Mouse (Mus musculus) cerebellum, adult 2 months (tissue): ENCODE measurements around the gene Fam19a2. TPM values are rescaled to one million over a fixed set of nuclear protein-coding genes. Genes with fewer than 3 reads are reported as not detected.

ENCODE experiments used
- DNase-seq, 2 experiments: peaks; one replicate each; pipeline ENCODE4 v3.0.0; 2021
- H3K27ac ChIP-seq: fragments of 200-500 bp; 2 replicates; pipeline ENCODE4 v1.5.1; 2012; ENCODE audit warnings: low read length, control low read depth, inconsistent platforms; ENCODE audit not compliant: insufficient read depth
- H3K27me3 ChIP-seq: fragments of 200-500 bp; 2 replicates; pipeline ENCODE4 v1.6.1; 2012; ENCODE audit warnings: inconsistent platforms, mild to moderate bottlenecking, low read length, moderate library complexity; ENCODE audit not compliant: control insufficient read depth, insufficient read depth
- H3K4me1 ChIP-seq: fragments of 200-500 bp; 2 replicates; pipeline ENCODE4 v1.6.1; 2011; ENCODE audit warnings: low read length; ENCODE audit not compliant: control insufficient read depth, insufficient read depth
- H3K4me3 ChIP-seq: fragments of 200-500 bp; replicated peaks from 2 replicates; pipeline ENCODE3; 2011; ENCODE audit warnings: mild to moderate bottlenecking, low read depth, low read length, control low read depth; ENCODE audit not compliant: insufficient read depth
- CTCF ChIP-seq: fragments of 200-500 bp; IDR thresholded peaks from 2 replicates; pipeline ENCODE4 v1.5.1; 2011; ENCODE audit warnings: low read depth, mild to moderate bottlenecking, control low read depth, low read length, moderate library complexity, borderline replicate concordance; ENCODE audit not compliant: insufficient read depth
- POLR2A ChIP-seq: fragments of 200-500 bp; IDR thresholded peaks from 2 replicates; pipeline ENCODE4 v1.6.1; 2011; ENCODE audit warnings: low read length, control low read depth, borderline replicate concordance; ENCODE audit not compliant: insufficient read depth
- WGBS: fragments of 180-500 bp; shearing (Covaris S2); methylation state at CpG from one replicate; pipeline ENCODE4 v1.1.7; 2018; 5-methylcytosine and 5-hydroxymethylcytosine counted together
- polyA plus RNA-seq: library from polyadenylated mRNA; depleted of rRNA; stranded (reverse); fragments of >200 nt; gene quantifications from 2 replicates; pipeline ENCODE4 v1.2.3, GENCODE M21; 2012

The Fam19a2 gene
- polyA plus RNA-seq, 1 experiment: 8.5 TPM

- no peak overlapping the region for H3K27ac ChIP-seq
- TF ChIP-seq POLR2A (no peak), CTCF (no peak)
- no peak overlapping the region for H3K4me3 ChIP-seq
- no peaks in the 10 kb centered on the region for H3K4me1 ChIP-seq
- DNase-seq: no peak
- no peaks in the 10 kb centered on the region for H3K27me3 ChIP-seq
- WGBS: 91% methylated on average over 3 of the region's 3 CpGs
Measured at GRCm38 (mm10) chr10:123401188-123401587, 137.4 kb downstream of the Fam19a2 start.

DNA sequence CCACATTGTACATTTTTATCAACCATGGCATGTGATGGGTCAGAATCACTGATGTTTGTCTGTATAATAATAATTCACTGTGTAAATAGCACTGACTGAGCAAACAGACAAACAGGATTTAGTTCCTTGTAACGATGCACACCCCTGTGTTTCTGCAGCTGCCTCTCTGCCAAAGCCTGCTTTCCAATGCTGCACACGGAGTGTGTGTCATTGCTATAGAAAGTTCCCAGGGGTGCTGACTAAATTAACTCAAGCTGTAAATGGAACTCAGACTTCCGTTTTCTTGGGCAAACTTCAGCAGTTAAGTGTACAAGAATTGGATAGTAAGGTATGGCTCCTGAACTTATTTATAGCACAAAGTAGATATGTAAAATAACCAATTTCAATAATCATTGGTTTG lies 138.7 kb downstream of the Fam19a2 start:
- DNase-seq: no peak
- 52% methylated on average over 3 of the region's 3 CpGs for WGBS
- TF ChIP-seq POLR2A (no peak), CTCF (no peak)

DNA sequence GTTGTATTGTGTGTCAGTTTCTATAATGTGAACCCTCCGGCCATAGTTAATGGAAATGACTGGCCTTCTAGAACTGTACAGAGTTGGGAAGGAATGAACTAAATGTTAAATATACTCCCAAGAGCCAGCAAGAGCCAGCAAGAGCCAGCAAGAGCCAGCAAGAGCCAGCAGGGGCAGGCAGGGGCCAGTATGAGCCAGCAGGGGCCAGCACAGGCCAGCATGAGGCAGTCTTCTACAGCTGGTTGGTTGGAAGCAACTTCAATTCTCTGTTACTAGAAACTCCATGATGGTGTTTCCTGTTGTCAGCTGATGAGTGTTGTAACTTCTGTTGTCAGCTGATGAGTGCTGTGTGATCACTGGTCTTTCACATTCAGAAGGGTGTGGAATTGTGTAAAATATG lies 151.2 kb downstream of the Fam19a2 start:
- no peak for TF ChIP-seq CTCF
- no peak for TF ChIP-seq POLR2A
- Histone ChIP-seq H3K27me3 (no peaks in the 10 kb centered on the region), H3K4me1 (no peaks in the 10 kb centered on the region), H3K4me3 (no peak overlapping the region), H3K27ac (no peak overlapping the region)
- WGBS: 92% methylated on average over 1 of the region's 1 CpGs
- no peak for DNase-seq

More for the DNA sequence above, 138.7 kb downstream of the Fam19a2 start:
- no peak overlapping the region for H3K27ac ChIP-seq
- no peak overlapping the region for H3K4me3 ChIP-seq
- H3K4me1 ChIP-seq: no peaks in the 10 kb centered on the region
- H3K27me3 ChIP-seq: no peaks in the 10 kb centered on the region

- no peaks in the 10 kb centered on the region for H3K27me3 ChIP-seq
- H3K27ac ChIP-seq: no peak overlapping the region
- H3K4me1 ChIP-seq: no peaks in the 10 kb centered on the region
- WGBS: 59% methylated on average over 4 of the region's 4 CpGs
- no peak overlapping the region for H3K4me3 ChIP-seq
- no peak for TF ChIP-seq POLR2A
- TF ChIP-seq CTCF: no peak
- no peak for DNase-seq
Measured at GRCm38 (mm10) chr10:123416024-123416423, 152.2 kb downstream of the Fam19a2 start.

DNA sequence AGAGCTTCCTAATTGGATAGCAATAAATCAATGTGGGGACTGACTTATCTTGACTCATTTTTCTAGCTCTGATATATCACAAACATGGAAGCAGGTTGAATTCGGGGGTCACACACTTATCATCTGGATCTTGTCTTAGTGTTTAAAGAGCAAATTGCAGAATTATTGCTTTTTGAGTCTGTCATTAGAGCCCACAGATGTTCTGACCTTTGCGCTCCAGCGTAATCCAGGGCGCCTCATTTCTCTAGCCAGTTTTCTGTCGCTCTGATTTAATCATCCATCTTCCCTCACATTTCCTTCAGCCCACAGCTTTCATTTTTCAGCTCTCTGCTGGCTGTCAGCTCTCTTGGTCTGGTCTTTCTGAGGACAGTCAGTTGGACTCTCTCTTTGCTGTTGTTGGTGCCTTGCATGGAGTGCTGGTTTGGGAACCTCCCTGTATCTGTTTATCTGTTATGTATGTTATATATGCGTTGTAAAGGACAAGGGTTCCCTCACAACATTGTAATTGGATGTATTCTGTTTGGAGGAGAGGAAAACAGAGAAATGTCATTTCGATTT lies 154.9 kb downstream of the Fam19a2 start:
- TF ChIP-seq CTCF: no peak
- no peak for TF ChIP-seq POLR2A
- no peak for DNase-seq
- no peak overlapping the region for H3K27ac ChIP-seq
- 75% methylated on average over 7 of the region's 7 CpGs for WGBS
- H3K27me3 ChIP-seq: no peaks in the 10 kb centered on the region
- H3K4me1 ChIP-seq: no peaks in the 10 kb centered on the region
- H3K4me3 ChIP-seq: no peak overlapping the region

DNA sequence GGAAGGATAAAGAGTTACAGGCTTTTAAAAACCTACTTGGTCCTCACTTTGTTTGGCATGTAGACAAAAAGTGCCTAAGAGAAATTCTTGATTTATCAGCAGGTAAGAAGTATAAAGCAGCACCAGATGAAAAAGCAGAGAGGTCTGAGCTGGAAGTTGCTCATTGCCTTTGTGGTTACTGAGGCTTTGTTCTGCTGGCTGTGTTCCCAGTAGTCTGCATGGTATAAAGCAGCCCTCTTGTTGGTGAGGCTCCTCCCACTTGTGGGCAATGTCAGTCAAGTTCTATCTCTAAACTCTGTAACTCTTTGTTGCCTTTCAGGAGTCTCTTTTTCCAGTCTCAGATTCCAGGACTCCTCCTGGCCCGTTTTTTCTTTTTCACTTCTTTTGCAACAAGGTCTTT lies 156.5 kb downstream of the Fam19a2 start:
- Histone ChIP-seq H3K27ac (no peak overlapping the region), H3K4me1 (no peaks in the 10 kb centered on the region), H3K4me3 (no peak overlapping the region), H3K27me3 (no peaks in the 10 kb centered on the region)
- WGBS: 84% methylated on average over 1 of the region's 1 CpGs
- DNase-seq: no peak
- TF ChIP-seq CTCF (no peak), POLR2A (no peak)

DNA sequence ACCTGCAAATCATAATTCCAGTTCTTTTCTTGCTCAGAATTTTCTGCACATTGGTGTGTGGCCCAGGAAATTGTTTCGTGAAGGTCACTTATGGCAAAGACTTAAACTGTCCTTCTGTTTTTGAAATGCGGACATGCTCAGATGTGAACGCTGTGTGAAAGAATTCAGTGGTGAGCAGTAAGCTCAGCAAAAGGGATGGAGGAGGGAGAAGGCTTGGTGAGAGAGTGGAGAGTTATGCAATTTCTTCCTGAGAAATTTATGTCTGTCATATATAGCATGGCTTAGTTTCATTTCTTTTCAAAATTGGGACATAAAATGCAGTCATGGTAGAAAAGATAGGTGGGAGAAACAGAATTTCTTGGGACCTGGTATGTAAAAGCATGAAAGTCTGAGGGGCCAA lies 160.7 kb downstream of the Fam19a2 start:
- H3K4me3 ChIP-seq: no peak overlapping the region
- TF ChIP-seq POLR2A (no peak), CTCF (no peak)
- WGBS: 89% methylated on average over 3 of the region's 3 CpGs
- no peak for DNase-seq
- H3K27ac ChIP-seq: no peak overlapping the region
- no peaks in the 10 kb centered on the region for H3K4me1 ChIP-seq
- no peaks in the 10 kb centered on the region for H3K27me3 ChIP-seq

DNA sequence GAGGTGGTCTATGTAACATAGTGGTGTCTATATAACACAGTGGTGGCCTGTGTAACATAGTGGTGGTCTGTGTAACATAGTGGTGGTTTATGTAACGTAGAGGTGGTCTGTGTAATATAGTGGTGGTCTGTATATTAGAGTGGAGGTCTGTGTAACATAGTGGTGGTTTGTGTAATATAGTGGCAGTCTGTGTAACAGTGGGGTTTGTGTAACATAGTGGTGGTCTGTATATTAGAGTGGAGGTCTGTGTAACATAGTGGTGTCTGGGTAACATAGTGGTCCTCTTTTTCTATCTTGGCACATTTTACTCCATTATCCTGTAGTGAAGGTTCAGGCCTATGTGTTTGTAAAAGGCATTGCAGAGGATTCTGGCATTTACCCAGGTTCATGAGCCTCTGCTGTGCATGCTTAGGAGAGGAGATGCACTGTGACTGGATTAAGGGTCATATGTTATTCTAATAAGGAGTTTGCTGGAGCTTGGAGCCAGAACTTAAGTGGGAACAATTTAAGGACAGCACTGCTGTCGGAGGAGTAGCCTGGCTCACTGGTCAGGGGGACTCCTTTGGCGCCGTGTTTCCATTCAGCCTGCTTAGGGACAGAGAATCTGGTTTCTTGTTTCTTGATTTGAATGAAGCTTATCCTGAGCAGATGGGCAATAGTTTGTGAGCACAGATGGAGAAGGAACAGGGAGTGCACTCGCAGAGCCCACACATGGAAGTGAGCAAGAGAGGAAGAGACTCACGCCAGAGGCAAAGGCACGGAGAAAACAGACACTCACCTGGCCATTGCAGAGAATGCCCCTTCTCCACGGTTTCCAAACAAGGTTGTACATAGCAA lies 162.9 kb downstream of the Fam19a2 start:
- no peak for TF ChIP-seq CTCF
- TF ChIP-seq POLR2A: no peak
- Histone ChIP-seq H3K4me1 (no peaks in the 10 kb centered on the region), H3K27me3 (no peaks in the 10 kb centered on the region), H3K4me3 (no peak overlapping the region), H3K27ac (no peak overlapping the region)
- WGBS: 22% methylated on average over 8 of the region's 8 CpGs
- peak; percentile 11 to 44 for DNase-seq
